Mouse (Mus musculus): ENCODE data around the gene Tmem132d.

DNA sequence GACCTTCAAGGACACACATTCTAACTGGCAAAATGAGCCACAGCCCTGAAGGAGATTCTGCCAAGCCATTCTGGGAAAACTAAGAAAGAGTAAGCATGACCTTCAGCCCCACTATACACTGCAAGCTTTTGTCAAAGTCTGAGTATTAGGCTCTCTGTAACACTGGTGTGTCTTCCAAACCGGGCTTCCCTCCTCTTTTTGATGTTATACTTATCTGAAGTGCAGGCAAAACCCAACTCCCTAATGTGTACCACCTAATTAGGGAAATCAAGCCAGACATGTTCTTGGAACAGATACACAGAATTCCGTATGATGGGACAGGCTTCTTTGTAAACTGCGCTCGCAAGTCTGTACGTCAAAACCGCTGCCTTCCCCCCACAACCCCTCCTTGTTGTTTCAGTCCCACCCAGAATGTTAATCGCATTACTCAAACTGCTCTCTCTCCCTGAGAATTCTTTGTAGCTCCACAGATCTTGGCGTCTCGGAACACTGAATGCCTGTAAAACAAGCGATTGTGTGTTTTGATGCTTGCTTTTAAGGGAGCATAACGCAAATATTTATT is 14.6 kb downstream of the Tmem132d start:
- TF ChIP-seq CTCF (conservative IDR thresholded peaks at IDR 0.05; ENCODE audit: insufficient read depth, insufficient read length, low read depth, low read length): no peak
- no peak for TF ChIP-seq POLR2A (IDR thresholded peaks at IDR 0.05; ENCODE audit: low read depth, low read length)
